Mouse (Mus musculus): ENCODE measurements around the gene Stxbp5l. TPM values are rescaled to one million over a fixed set of nuclear protein-coding genes. Genes with fewer than 3 reads are reported as not detected.

Gene Stxbp5l
- polyA plus RNA-seq (2014; fragmentation: Illumina TruSeq; extraction: RNeasy Lipid Tissue Mini Kit (QIAGEN cat#74804)) = 2.3 TPM

GRCm38 (mm10) chr16:37384821-37385344 is at the start of gene Stxbp5l:
TSS of gene Stxbp5l (minus strand) at chr16:37384962.

Other genes with a start within 250 kb of the Stxbp5l start
- 32.0 TPM for gene Gtf2e1, start 154.8 kb upstream of the Stxbp5l start, polyA plus RNA-seq (2014; fragmentation: Illumina TruSeq; extraction: RNeasy Lipid Tissue Mini Kit (QIAGEN cat#74804))
- gene Rabl3, start 154.9 kb upstream of the Stxbp5l start, polyA plus RNA-seq (2014; fragmentation: Illumina TruSeq; extraction: RNeasy Lipid Tissue Mini Kit (QIAGEN cat#74804)) = 25.8 TPM
- gene Hgd, start 195.2 kb upstream of the Stxbp5l start, polyA plus RNA-seq (2014; fragmentation: Illumina TruSeq; extraction: RNeasy Lipid Tissue Mini Kit (QIAGEN cat#74804)) = not detected

All from ovary, adult 10 weeks (tissue).